Mouse (Mus musculus): ENCODE results near the gene Nrxn2.

The Nrxn2 gene

GRCm38 (mm10) chr19:6449841-6450240, 31.3 kb downstream of the Nrxn2 start:
- in situ Hi-C loops (cut with MboI, MseI): no loop called here

- in situ Hi-C loops (cut with MboI, MseI): no loop called here
Observed at GRCm38 (mm10) chr19:6452030-6452494, 33.5 kb downstream of the Nrxn2 start.

- in situ Hi-C loops (cut with MboI, MseI): no loop called here
Observed at GRCm38 (mm10) chr19:6452672-6453310, 34.3 kb downstream of the Nrxn2 start.

- in situ Hi-C loops (cut with MboI, MseI): no loop called here
Observed at GRCm38 (mm10) chr19:6453349-6453748, 34.8 kb downstream of the Nrxn2 start.

GRCm38 (mm10) chr19:6454041-6454720, 35.6 kb downstream of the Nrxn2 start:
- in situ Hi-C loops (cut with MboI, MseI): no loop called here

GRCm38 (mm10) chr19:6459504-6459903, 41.0 kb downstream of the Nrxn2 start:
- in situ Hi-C loops (cut with MboI, MseI): loop anchor here (5.0 kb wide), 1 partner anchor 48 kb away; no protein-coding TSS in a partner anchor

- in situ Hi-C loops (cut with MboI, MseI): loop anchor here (10.0 kb wide), 1 partner anchor 352 kb away; no protein-coding TSS in a partner anchor
Observed at GRCm38 (mm10) chr19:6462841-6463240, 44.3 kb downstream of the Nrxn2 start.

GRCm38 (mm10) chr19:6464306-6465071, 46.0 kb downstream of the Nrxn2 start:
- in situ Hi-C loops (cut with MboI, MseI): loop anchor here (10.0 kb wide), 1 partner anchor 350 kb away; no protein-coding TSS in a partner anchor

GRCm38 (mm10) chr19:6465090-6465489, 46.6 kb downstream of the Nrxn2 start:
- in situ Hi-C loops (cut with MboI, MseI): loop anchor here (10.0 kb wide), 1 partner anchor 350 kb away; no protein-coding TSS in a partner anchor

GRCm38 (mm10) chr19:6466945-6467344, 48.4 kb downstream of the Nrxn2 start:
- in situ Hi-C loops (cut with MboI, MseI): loop anchor here (10.0 kb wide), 1 partner anchor 348 kb away; no protein-coding TSS in a partner anchor

- in situ Hi-C loops (cut with MboI, MseI): loop anchor here (10.0 kb wide), 1 partner anchor 347 kb away; no protein-coding TSS in a partner anchor
Observed at GRCm38 (mm10) chr19:6467374-6467979, 48.9 kb downstream of the Nrxn2 start.

GRCm38 (mm10) chr19:6471630-6472029, 53.1 kb downstream of the Nrxn2 start:
- in situ Hi-C loops (cut with MboI, MseI): no loop called here

- in situ Hi-C loops (cut with MboI, MseI): no loop called here
Observed at GRCm38 (mm10) chr19:6472821-6473220, 54.3 kb downstream of the Nrxn2 start.

- in situ Hi-C loops (cut with MboI, MseI): loop anchor here (5.0 kb wide), 1 partner anchor 57 kb away; the partner anchor contains the start of gene Nrxn2
Observed at GRCm38 (mm10) chr19:6474706-6475105, 56.2 kb downstream of the Nrxn2 start.

GRCm38 (mm10) chr19:6475129-6475528, 56.6 kb downstream of the Nrxn2 start:
- in situ Hi-C loops (cut with MboI, MseI): loop anchor here (5.0 kb wide), 1 partner anchor 58 kb away; the partner anchor contains the start of gene Nrxn2

GRCm38 (mm10) chr19:6477007-6477406, 58.5 kb downstream of the Nrxn2 start:
- in situ Hi-C loops (cut with MboI, MseI): loop anchor here (5.0 kb wide), 1 partner anchor 60 kb away; the partner anchor contains the start of gene Nrxn2

- in situ Hi-C loops (cut with MboI, MseI): loop anchor here (5.0 kb wide), 1 partner anchor 61 kb away; the partner anchor contains the start of gene Nrxn2
Observed at GRCm38 (mm10) chr19:6478566-6478965, 60.0 kb downstream of the Nrxn2 start.

- in situ Hi-C loops (cut with MboI, MseI): no loop called here
Observed at GRCm38 (mm10) chr19:6482886-6483285, 64.4 kb downstream of the Nrxn2 start.

GRCm38 (mm10) chr19:6485059-6485630, 66.6 kb downstream of the Nrxn2 start:
- in situ Hi-C loops (cut with MboI, MseI): no loop called here

GRCm38 (mm10) chr19:6489030-6489429, 70.5 kb downstream of the Nrxn2 start:
- in situ Hi-C loops (cut with MboI, MseI): no loop called here

- in situ Hi-C loops (cut with MboI, MseI): loop anchor here (5.0 to 10.0 kb wide), 3 partner anchors 36 to 173 kb away; no protein-coding TSS in a partner anchor
Observed at GRCm38 (mm10) chr19:6491538-6491937, 73.0 kb downstream of the Nrxn2 start.

Measured in T-helper 2 cell (primary cell).